Mouse (Mus musculus) lung, postnatal 0 days (tissue): ENCODE measurements around the gene Krt8.

Experiments
- CTCF ChIP-seq: IDR thresholded peaks from 2 replicates; pipeline ENCODE4 v1.5.1; 2016; ENCODE audit warnings: antibody characterized with exemption, mild to moderate bottlenecking
- EP300 ChIP-seq: IDR thresholded peaks from 2 replicates; pipeline ENCODE4 v1.6.1; 2016; ENCODE audit warnings: antibody characterized with exemption, mild to moderate bottlenecking, control low read depth

- no peak for TF ChIP-seq CTCF
- TF ChIP-seq EP300: no peak
These were observed 37.7 kb upstream of the Krt8 start for GRCm38 (mm10) chr15:102041951-102042350.
